Mouse (Mus musculus): ENCODE measurements around the gene B4galt1. TPM values are rescaled to one million over a fixed set of nuclear protein-coding genes. Genes with fewer than 3 reads are reported as not detected.

Gene B4galt1
- 105 TPM for polyA plus RNA-seq (2017; shearing (Covaris generic))

GRCm38 (mm10) chr4:40853565-40854386 lies at the start of gene B4galt1:
Gene B4galt1 (minus strand): TSS chr4:40854005.

GRCm38 (mm10) chr4:40757780-40758420 lies 95.9 kb downstream of the B4galt1 start, which contains the start of gene Smu1:
Gene Smu1 (minus strand): TSS chr4:40757923.

Other genes with a start within 250 kb of the B4galt1 start
- 32.8 TPM for gene Aptx, start 150.8 kb downstream of the B4galt1 start, polyA plus RNA-seq (2017; shearing (Covaris generic))
- 695 TPM for gene Dnaja1, start 131.9 kb downstream of the B4galt1 start, polyA plus RNA-seq (2017; shearing (Covaris generic))
- 91.2 TPM for gene Smu1, start 96.1 kb downstream of the B4galt1 start, polyA plus RNA-seq (2017; shearing (Covaris generic))
- gene Spink4, start 66.0 kb upstream of the B4galt1 start, polyA plus RNA-seq (2017; shearing (Covaris generic)), result not detected
- 166 TPM for gene Bag1, start 94.3 kb upstream of the B4galt1 start, polyA plus RNA-seq (2017; shearing (Covaris generic))
- gene Chmp5, start 94.4 kb upstream of the B4galt1 start, polyA plus RNA-seq (2017; shearing (Covaris generic)), result 53.3 TPM
- 103 TPM for gene Nfx1, start 116.9 kb upstream of the B4galt1 start, polyA plus RNA-seq (2017; shearing (Covaris generic))
- not detected for gene Aqp7, start 194.1 kb upstream of the B4galt1 start, polyA plus RNA-seq (2017; shearing (Covaris generic))
- gene Aqp3, start 244.2 kb upstream of the B4galt1 start, polyA plus RNA-seq (2017; shearing (Covaris generic)), result 12.1 TPM

All from effector memory CD4-positive, alpha-beta T cell, adult 7 months (primary cell).